13 mouse cellular contexts compared by ENCODE assay signal in the genomic region with DNA sequence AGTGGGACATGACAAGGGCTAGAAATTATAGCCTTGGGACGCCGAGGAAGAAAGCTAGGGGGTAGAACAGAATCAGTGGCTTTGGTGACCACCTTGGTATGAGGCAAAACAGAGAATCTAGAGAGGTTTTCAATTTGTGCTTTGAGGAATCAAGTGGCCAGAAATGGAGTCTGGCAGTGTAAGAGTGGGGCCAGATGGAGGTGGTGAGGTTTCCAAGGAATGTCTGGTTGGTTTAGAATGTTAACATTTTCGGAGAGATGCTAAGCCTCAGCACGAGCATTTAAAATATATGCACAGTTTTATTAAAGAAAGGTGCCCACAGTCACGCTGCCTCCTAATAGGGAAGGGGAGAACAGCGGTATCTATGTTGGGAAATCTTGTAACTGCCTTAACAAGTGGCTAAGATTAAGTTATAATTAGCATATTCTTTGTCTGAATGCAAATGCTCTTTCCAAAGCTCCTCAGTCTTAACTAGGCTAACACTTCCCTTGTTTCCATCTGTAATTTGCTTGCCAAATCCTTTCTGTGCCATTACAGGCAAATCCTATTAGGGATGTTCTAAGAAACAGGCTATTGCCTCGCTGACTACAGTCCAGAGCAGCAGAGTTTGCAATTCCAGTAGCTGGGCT.
DNase-seq lines count a peak whose midpoint lies in the region; ATAC-seq and TF ChIP-seq lines count a peak whose summit lies in the region.
"Had no signal": no experiment of that assay in that cellular context is flagged by ENCODE, and none has a peak within 500 bp of the region (broad histone marks: within the 10 kb centered on the region; RNA-seq: fewer than 3 reads in every experiment).

No protein-coding gene starts in this region.

- H3K36me3 ChIP-seq in hindbrain, embryonic 15.5 days = no peaks in the 10 kb centered on the region
- no peaks in the 10 kb centered on the region for H3K36me3 ChIP-seq in hindbrain, embryonic 10.5 days
- no peaks in the 10 kb centered on the region for H3K36me3 ChIP-seq in forebrain, embryonic 10.5 days (replicated peaks)
- H3K36me3 ChIP-seq: limb, embryonic 12.5 days had no signal

- H3K27ac ChIP-seq in hindbrain, embryonic 15.5 days (replicated peaks) = peak overlapping the region; percentile 47
- no peak overlapping the region for H3K27ac ChIP-seq in hindbrain, embryonic 10.5 days
- H3K27ac ChIP-seq in forebrain, embryonic 10.5 days = peak overlapping the region; percentile 53; the same call in 1 of the 2 replicates
- peak overlapping the region; percentile 73 for H3K27ac ChIP-seq in left cerebral cortex, adult 2 months
- H3K27ac ChIP-seq: limb, embryonic 12.5 days had no signal

- 41% methylated on average over 7 of the region's 7 CpGs for WGBS in hindbrain, embryonic 15.5 days
- WGBS in hindbrain, embryonic 10.5 days = 60% methylated on average over 7 of the region's 7 CpGs
- 28% methylated on average over 7 of the region's 7 CpGs for WGBS in forebrain, embryonic 10.5 days

- intact Hi-C loops in left cerebral cortex, adult 2 months (cut with DNase I) = loop anchor here (10.0 kb wide), 1 partner anchor 335 kb away; no protein-coding TSS in a partner anchor

- no peaks in the 10 kb centered on the region for H3K4me1 ChIP-seq in hindbrain, embryonic 15.5 days (replicated peaks)
- no peaks in the 10 kb centered on the region for H3K4me1 ChIP-seq in hindbrain, embryonic 10.5 days (replicated peaks)
- peaks cover 25% of the 10 kb centered on the region for H3K4me1 ChIP-seq in forebrain, embryonic 10.5 days
- H3K4me1 ChIP-seq: limb, embryonic 12.5 days had no signal

- no peak overlapping the region for H3K4me2 ChIP-seq in hindbrain, embryonic 15.5 days
- H3K4me2 ChIP-seq: limb, embryonic 12.5 days had no signal

- no peaks in the 10 kb centered on the region for H3K27me3 ChIP-seq in hindbrain, embryonic 15.5 days
- no peaks in the 10 kb centered on the region for H3K27me3 ChIP-seq in hindbrain, embryonic 10.5 days (ENCODE audit: insufficient read depth, poor library complexity, severe bottlenecking)
- no peaks in the 10 kb centered on the region for H3K27me3 ChIP-seq in forebrain, embryonic 10.5 days (ENCODE audit: poor library complexity, severe bottlenecking)
- H3K27me3 ChIP-seq: limb, embryonic 12.5 days had no signal

- DNase-seq in hindbrain, embryonic 10.5 days (ENCODE audit: low spot score) = no peak
- no peak for DNase-seq in forebrain, embryonic 10.5 days (ENCODE audit: extremely low spot score, low spot score)
- DNase-seq in left cerebral cortex, adult 2 months (ENCODE audit: extremely low spot score in 1 of 2, low spot score in 2 of 2) = peak; percentile 10 to 11
- peak; percentile 9 for DNase-seq in retina, postnatal 7 days (ENCODE audit: low read depth, low spot score)
- no peak for DNase-seq in adrenal gland, postnatal 14 days
- no peak for DNase-seq in urinary bladder, postnatal 10 days (ENCODE audit: low spot score)
- no peak for DNase-seq in liver
- DNase-seq: adrenal gland, postnatal 10 days; heart, postnatal 10 days; thymus, adult 2 months had no signal

- ATAC-seq in hindbrain, embryonic 15.5 days (ENCODE audit: low FRiP score, low read depth) = peak; percentile 76; the same call in 1 of the 2 replicates

- H3K9me3 ChIP-seq in hindbrain, embryonic 15.5 days = no peaks in the 10 kb centered on the region
- no peaks in the 10 kb centered on the region for H3K9me3 ChIP-seq in hindbrain, embryonic 10.5 days
- no peaks in the 10 kb centered on the region for H3K9me3 ChIP-seq in forebrain, embryonic 10.5 days
- H3K9me3 ChIP-seq: limb, embryonic 12.5 days had no signal

- no peak overlapping the region for H3K4me3 ChIP-seq in hindbrain, embryonic 15.5 days
- no peak overlapping the region for H3K4me3 ChIP-seq in hindbrain, embryonic 10.5 days
- H3K4me3 ChIP-seq in forebrain, embryonic 10.5 days = no peak overlapping the region
- no peak overlapping the region for H3K4me3 ChIP-seq in left cerebral cortex, adult 2 months
- H3K4me3 ChIP-seq: limb, embryonic 12.5 days; myocyte had no signal

- no peak for TF ChIP-seq CTCF in left cerebral cortex, adult 2 months (IDR thresholded peaks at IDR 0.05)

- H3K9ac ChIP-seq in hindbrain, embryonic 15.5 days = no peak overlapping the region
- H3K9ac ChIP-seq: limb, embryonic 12.5 days had no signal

Comparison
In these comparisons a context has a peak if more than half of its experiments do, and no peak if none do; other contexts are left out.
1. DNase-seq: peak in left cerebral cortex, adult 2 months (2 of 2) and retina, postnatal 7 days (single experiment); none in hindbrain, embryonic 10.5 days (single experiment), forebrain, embryonic 10.5 days (single experiment), adrenal gland, postnatal 14 days (single experiment), urinary bladder, postnatal 10 days (single experiment) and liver (single experiment).